Mouse (Mus musculus) kidney, adult 2 months (tissue): ENCODE measurements around the gene Bfsp2. TPM values are rescaled to one million over a fixed set of nuclear protein-coding genes. Genes with fewer than 3 reads are reported as not detected.

ENCODE experiments used
- DNase-seq: peaks from one replicate; pipeline ENCODE4 v3.0.0; 2021
- H3K27ac ChIP-seq: fragments of 200-500 bp; 2 replicates; pipeline ENCODE4 v1.5.1; 2012; ENCODE audit warnings: low read depth, low read length, control low read depth, inconsistent platforms; ENCODE audit not compliant: insufficient read depth
- H3K27me3 ChIP-seq: fragments of 200-500 bp; replicated peaks from 2 replicates; pipeline ENCODE4 v1.6.1; 2012; ENCODE audit warnings: mild to moderate bottlenecking, moderate library complexity, low read length, inconsistent platforms; ENCODE audit not compliant: control insufficient read depth, insufficient read depth
- H3K36me3 ChIP-seq: fragments of 200-500 bp; 2 replicates; pipeline ENCODE4 v1.6.1; 2012; ENCODE audit warnings: mild to moderate bottlenecking, moderate library complexity, low read length, inconsistent platforms; ENCODE audit not compliant: control insufficient read depth, insufficient read depth
- H3K4me1 ChIP-seq: fragments of 200-500 bp; 2 replicates; pipeline ENCODE4 v1.6.1; 2011; ENCODE audit warnings: low read length; ENCODE audit not compliant: control insufficient read depth, insufficient read depth
- H3K4me3 ChIP-seq: fragments of 200-500 bp; 2 replicates; pipeline ENCODE4 v1.5.1; 2011; ENCODE audit warnings: mild to moderate bottlenecking, low read depth, low read length, control low read depth; ENCODE audit not compliant: insufficient read depth
- CTCF ChIP-seq: fragments of 200-500 bp; conservative IDR thresholded peaks from 2 replicates; pipeline ENCODE4 v1.5.1; 2011; ENCODE audit warnings: low read depth, mild to moderate bottlenecking, control low read depth, low read length, moderate library complexity, mixed read lengths; ENCODE audit not compliant: insufficient read depth, insufficient read length
- POLR2A ChIP-seq: fragments of 200-500 bp; IDR thresholded peaks from one replicate; pipeline ENCODE4 v1.6.1; 2011; ENCODE audit warnings: low read depth, low read length, control low read depth
- WGBS: fragments of 180-500 bp; shearing (Covaris S2); methylation state at CpG from one replicate; pipeline ENCODE4 v1.1.7; 2018; 5-methylcytosine and 5-hydroxymethylcytosine counted together
- polyA plus RNA-seq: library from polyadenylated mRNA; depleted of rRNA; stranded (reverse); fragments of >200 nt; gene quantifications from 2 replicates; pipeline ENCODE4 v1.2.3, GENCODE M21; 2012; rRNA removed

Bfsp2 gene
- polyA plus RNA-seq, 1 experiment = 0.56 TPM

DNA sequence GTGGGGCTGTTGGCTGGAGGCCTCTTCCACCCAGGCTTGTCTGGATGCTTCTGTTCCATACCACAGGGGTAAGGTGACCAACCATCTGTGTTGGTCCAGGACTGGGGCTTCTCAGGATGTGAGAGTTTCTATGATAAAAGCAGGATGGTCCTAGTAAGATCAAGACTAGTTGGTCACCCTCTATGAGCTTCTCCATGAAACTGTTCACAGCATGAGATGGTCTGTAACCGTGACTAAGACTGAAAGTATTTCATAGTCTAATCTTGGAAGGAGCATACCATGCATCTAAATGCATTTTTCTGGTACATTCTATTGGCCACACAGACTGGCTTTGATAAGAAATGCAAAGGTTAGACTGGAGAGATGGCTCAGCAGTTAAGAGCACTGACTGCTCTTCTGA is 96.6 kb downstream of the Bfsp2 start:
- H3K27ac ChIP-seq = no peak overlapping the region
- H3K27me3 ChIP-seq = no peaks in the 10 kb centered on the region
- DNase-seq = no peak
- TF ChIP-seq CTCF = no peak
- no peak for TF ChIP-seq POLR2A
- no peaks in the 10 kb centered on the region for H3K36me3 ChIP-seq
- no peaks in the 10 kb centered on the region for H3K4me1 ChIP-seq
- H3K4me3 ChIP-seq = no peak overlapping the region
- WGBS = 90% methylated on average over 1 of the region's 1 CpGs

DNA sequence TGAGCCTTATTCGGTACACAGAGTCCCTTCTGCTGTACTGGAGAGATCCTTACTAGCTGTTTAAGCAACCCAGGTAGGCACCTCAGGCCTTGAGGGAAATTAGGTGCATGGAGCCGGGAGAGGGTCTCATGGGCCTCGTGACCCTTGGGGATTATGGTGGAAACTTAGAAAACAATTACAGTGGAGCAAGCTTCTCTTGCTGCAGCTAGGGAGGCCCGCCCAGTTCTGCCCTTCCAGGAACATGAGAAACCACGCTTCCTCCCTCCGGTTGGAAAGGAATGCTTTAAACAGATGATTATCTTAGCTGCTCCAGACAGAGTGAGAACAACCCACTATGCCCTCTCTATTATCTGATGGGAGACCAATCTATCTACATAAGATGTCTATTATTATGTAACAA is 97.2 kb downstream of the Bfsp2 start:
- no peak overlapping the region for H3K27ac ChIP-seq
- no peaks in the 10 kb centered on the region for H3K27me3 ChIP-seq
- DNase-seq = no peak
- no peaks in the 10 kb centered on the region for H3K36me3 ChIP-seq
- no peak overlapping the region for H3K4me3 ChIP-seq
- H3K4me1 ChIP-seq = no peaks in the 10 kb centered on the region
- WGBS = 54% methylated on average over 6 of the region's 6 CpGs
- TF ChIP-seq CTCF (no peak), POLR2A (no peak)

DNA sequence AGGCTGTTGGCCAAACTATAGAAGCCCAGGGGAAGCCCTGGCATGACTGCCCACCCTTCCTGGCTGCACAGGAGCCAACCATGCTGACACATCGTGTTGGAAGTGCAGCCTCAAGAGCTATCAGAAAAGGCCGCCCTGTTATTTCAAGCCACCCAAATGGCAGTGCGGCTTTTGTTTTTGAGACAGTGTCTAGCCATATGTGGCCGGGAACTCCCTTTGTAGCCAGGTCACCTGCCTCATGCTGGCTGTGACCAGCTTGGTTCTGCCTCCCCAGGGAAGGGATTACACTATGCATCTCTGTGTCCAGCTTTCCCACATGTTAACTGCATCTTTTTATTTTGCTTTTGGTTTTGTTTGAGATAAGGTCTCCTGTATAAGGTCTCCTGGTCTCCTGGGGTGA is 99.7 kb downstream of the Bfsp2 start:
- no peak for DNase-seq
- Histone ChIP-seq H3K4me1 (no peaks in the 10 kb centered on the region), H3K27ac (no peak overlapping the region), H3K27me3 (no peaks in the 10 kb centered on the region), H3K4me3 (no peak overlapping the region), H3K36me3 (no peaks in the 10 kb centered on the region)
- 92% methylated on average over 4 of the region's 4 CpGs for WGBS
- TF ChIP-seq CTCF (no peak), POLR2A (no peak)

DNA sequence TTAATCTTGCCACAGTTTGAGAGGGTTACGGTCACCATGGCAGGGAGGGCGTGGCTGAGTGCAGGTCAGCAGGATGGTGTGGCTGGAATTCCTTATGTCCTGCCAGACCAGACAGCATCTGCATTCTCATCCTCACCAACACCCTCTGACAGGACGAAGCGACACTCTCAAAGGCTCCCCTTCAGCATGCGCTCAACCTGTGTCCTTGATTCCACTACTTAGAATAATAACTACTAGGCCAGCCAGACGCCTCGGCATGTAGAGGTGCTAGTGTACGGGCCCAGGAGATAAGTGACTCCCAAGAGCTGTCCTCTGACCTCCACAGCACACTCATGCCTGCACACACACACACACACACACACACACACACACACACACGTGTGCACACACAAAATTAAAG is 101.0 kb downstream of the Bfsp2 start:
- no peaks in the 10 kb centered on the region for H3K36me3 ChIP-seq
- TF ChIP-seq POLR2A (no peak), CTCF (no peak)
- H3K27me3 ChIP-seq = no peaks in the 10 kb centered on the region
- no peak overlapping the region for H3K27ac ChIP-seq
- H3K4me1 ChIP-seq = no peaks in the 10 kb centered on the region
- H3K4me3 ChIP-seq = no peak overlapping the region
- no peak for DNase-seq
- 80% methylated on average over 9 of the region's 9 CpGs for WGBS

DNA sequence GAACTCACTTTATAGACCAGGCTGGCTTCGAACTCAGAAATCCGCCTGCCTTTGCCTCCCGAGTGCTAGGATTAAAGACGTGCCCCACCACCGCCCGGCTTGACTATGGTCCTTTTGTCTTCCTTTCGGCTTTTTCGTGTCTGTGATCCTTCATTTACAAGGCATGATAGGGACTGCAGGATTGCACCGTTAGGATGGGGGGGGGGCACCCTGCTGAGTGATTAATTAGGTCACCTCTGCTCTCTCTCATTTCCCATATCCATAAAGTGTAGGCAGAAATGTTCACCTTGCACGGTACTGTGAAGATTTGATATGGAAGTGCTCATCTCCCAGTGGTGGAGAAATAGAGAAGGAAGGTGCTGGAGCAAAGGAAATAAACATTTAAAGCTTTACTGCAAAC is 101.5 kb downstream of the Bfsp2 start:
- H3K4me1 ChIP-seq = no peaks in the 10 kb centered on the region

DNA sequence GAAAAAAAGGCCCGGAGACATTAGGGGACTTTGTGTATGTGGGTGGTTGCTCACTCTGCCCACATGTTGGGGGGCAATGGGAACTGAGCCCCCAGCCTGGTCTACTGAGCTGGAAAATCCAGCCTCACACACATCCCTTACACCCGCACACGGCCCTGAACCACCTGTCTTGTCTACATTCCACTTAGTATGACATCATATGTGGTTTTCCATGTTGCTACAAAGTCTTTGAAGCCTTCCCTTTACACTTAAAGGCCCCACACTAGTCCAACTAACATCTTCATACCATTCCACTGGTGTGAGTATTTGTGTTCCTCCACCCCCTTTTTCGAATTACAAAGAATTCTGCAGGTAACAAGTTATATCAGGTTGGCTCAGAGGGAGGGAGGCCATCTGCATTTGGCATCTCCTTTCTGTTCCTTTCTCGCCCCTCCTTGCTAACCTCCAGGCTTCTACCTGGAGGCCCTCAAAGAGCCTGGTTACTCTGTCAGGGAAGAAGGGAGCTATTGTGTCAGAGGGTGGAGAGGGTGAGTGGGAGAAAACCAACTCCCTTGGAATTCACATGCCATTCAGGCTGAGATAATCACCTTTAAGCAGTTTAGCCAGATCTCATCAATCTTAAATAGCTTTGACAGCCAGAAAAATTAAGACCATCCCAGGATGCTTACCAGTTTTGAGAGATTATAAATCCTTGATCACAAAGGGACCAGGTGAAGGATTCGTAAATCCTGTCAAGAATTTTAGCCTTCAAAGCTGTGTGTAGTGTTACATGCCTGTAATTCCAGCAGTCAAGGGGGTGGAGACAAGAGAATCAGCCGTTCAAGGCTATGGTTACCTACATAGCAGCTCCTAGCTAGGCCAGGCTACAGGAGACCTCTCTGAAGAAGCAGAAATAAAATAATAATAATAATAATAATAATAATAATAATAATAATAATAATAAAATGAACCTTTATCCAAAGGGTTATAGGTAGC is 103.6 kb downstream of the Bfsp2 start:
- Histone ChIP-seq H3K36me3 (no peaks in the 10 kb centered on the region), H3K27ac (no peak overlapping the region), H3K4me3 (no peak overlapping the region), H3K27me3 (no peaks in the 10 kb centered on the region), H3K4me1 (no peaks in the 10 kb centered on the region)
- no peak for TF ChIP-seq CTCF
- no peak for TF ChIP-seq POLR2A
- WGBS = 59% methylated on average over 7 of the region's 7 CpGs
- no peak for DNase-seq

More for the DNA sequence above, 101.5 kb downstream of the Bfsp2 start:
- WGBS = 75% methylated on average over 10 of the region's 10 CpGs
- no peak for DNase-seq
- Histone ChIP-seq H3K27me3 (no peaks in the 10 kb centered on the region), H3K36me3 (no peaks in the 10 kb centered on the region), H3K27ac (no peak overlapping the region), H3K4me3 (no peak overlapping the region)
- TF ChIP-seq POLR2A (no peak), CTCF (no peak)

Other genes starting within 250 kb of the Bfsp2 start
- gene Trf, start 250.0 kb downstream of the Bfsp2 start, polyA plus RNA-seq = 147 TPM in 2 replicates
- gene 1300017J02Rik, start 175.3 kb downstream of the Bfsp2 start, polyA plus RNA-seq = 0.05 and 0.08 TPM in 2 replicates
- 4.4 and 4.7 TPM in 2 replicates for gene Topbp1, start 175.2 kb downstream of the Bfsp2 start, polyA plus RNA-seq
- gene Cdv3, start 114.6 kb downstream of the Bfsp2 start, polyA plus RNA-seq = 24.4 and 27.0 TPM in 2 replicates